Mouse (Mus musculus): Measurements from ENCODE around the gene Gper1.
"Not testable (repeated sequence)": the region's sequence is repeated elsewhere in the genome, so short reads cannot be mapped to it uniquely, and the experiment has no call there.

Gper1 gene

DNA sequence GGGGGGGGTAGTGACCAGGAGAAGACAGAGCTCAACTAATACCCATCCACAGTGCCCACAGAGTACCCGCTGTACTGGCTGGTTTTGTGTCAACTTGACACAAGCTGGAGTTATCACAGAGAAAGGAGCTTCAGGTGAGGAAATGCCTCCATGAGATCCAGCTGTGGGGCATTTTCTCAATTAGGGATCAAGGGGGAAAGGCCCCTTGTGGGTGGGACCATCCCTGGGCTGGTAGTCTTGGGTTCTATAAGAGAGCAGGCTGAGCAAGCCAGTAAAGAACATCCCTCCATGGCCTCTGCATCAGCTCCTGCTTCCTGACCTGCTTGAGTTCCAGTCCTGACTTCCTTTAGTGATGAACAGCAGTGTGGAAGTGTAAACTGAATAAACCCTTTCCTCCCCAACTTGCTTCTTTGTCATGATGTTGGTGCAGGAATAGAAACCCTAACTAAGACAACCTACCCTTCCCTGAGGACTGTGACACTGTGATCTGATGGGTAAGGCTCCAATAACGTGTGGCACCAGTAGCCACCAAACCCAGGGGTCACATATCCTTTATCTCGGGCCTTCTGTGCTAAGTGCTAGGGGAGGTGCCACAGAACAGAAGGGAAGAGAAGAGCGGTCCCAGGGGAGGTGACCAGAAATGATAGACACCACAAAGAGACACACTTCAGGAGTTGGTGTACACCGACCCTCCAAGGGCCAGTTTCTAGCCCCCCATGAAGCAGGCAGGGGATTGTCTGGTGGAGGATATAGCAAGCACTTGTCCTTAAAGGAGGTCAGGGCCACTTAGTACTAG, 32.4 kb upstream of the Gper1 start:
- DNase-seq: not testable (repeated sequence)

DNA sequence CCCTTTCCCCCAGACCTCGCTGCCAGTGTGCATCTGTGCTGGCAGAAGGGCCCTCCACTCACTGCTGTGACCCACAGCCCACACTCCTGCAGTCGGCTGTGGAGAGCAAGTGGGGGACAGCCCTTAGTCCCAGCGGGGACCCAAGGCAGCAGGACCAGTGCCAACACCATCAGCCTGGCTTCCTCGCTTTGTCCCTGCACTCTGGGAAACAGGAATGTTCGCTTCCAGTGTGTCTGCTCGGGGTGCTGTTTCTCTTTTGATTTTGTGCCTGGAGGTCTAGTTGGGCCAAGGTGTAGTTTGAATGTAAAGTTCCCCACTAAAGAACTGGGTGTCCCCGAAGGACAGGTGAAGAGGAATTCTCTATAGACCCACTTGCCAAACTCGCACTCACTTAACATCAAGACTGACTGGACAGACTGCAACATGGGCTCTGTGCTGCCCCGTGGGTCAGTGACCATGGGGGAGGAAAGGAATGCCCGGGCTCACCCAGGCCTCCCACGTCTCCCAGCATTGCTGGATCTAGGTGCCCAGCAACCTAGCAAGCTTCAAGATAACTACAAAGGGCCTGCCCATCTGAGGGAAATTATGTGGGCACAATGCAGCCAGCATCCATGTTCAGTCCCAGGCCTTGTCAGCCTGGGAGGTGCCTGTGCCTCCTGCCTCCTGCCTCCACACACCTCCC, 31.5 kb upstream of the Gper1 start:
- DNase-seq: peak; percentile 48

DNA sequence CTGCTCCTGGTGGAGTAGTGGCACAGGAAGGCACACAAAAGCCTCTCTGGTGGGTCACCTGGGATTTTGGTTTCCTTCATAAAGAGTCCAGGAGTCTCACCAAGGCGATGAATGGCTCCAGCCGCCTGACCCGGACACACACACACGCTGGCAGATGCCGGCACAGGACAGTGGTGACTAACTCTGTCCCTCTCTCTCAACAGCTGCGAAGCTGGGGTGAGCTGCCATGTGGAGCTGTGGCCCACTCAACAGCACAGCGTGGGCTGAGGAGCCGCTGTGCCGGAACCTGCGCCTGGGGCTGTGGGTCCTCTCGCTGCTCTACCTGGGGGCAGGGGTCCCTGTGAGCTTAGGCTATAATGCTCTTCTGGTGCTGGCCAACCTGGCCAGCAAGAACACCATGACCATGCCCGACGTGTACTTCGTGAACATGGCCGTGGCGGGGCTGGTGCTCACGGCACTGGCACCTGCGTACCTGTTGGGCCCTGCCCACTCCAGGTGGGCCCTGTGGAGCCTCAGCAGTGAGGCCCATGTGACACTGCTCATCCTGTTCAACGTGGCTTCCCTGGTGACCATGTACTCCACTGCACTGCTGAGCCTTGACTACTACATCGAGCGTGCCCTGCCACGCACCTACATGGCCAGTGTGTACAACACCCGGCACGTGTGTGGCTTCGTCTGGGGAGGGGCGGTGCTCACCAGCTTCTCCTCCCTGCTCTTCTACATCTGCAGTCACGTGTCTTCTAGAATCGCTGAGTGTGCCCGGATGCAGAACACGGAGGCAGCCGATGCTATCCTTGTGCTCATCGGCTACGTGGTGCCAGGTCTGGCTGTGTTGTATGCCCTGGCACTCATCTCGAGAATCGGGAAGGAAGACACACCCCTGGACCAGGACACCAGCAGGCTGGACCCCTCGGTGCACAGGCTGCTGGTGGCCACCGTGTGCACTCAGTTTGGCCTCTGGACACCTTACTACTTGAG, 30.4 kb upstream of the Gper1 start:
- DNase-seq: no peak

- no peak for DNase-seq
These were observed 29.8 kb upstream of the Gper1 start for GRCm38 (mm10) chr5:139393197-139393588.

DNA sequence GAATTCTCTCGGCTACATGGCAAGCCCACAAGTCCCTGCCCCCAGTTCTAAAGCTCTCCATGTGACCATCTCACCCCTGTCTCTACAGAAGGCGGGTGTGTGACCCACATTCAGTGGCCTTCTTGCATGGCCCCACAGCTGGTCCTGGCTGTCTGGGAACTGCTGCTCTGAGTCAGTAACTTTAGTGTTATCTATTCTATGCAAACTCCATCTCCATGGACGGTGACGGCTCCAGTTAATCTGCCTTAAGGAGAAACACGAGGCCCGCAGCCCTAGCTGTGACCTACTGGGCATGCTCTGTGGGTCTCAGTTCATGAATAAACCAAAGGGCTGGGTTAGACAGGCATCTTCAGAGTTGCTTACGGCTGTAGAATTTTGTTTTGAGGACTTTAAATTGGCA, 28.6 kb upstream of the Gper1 start:
- no peak for DNase-seq

- no peak for DNase-seq
These were observed 27.4 kb upstream of the Gper1 start for GRCm38 (mm10) chr5:139395528-139395927.

- DNase-seq: no peak
These were observed 25.5 kb upstream of the Gper1 start for GRCm38 (mm10) chr5:139397359-139397916.

GRCm38 (mm10) chr5:139397959-139398753, 24.8 kb upstream of the Gper1 start:
- peak; percentile 94 for DNase-seq

- no peak for DNase-seq
These were observed 24.2 kb upstream of the Gper1 start for GRCm38 (mm10) chr5:139398786-139399185.

DNA sequence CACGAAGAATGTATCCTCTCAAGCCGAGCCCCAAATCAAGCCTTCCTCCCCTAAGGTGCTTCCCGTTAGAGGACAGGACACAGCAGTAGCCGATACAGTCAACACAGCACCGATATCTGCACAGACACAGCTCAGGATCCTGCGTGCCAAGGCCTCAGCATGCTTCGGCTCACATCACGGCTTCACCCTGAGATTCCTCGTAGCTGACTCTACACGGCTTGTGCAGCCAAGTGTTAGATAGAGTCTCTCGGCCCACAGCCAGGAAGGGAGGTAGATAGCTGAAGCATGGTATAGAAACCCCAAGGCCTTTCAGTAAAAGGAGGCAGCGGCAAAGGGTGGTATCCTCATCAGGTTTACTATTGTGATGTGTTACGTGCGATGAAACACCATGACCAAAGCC, 23.0 kb upstream of the Gper1 start:
- DNase-seq: no peak

- no peak for DNase-seq
These were observed 20.8 kb upstream of the Gper1 start for GRCm38 (mm10) chr5:139402106-139402505.

DNA sequence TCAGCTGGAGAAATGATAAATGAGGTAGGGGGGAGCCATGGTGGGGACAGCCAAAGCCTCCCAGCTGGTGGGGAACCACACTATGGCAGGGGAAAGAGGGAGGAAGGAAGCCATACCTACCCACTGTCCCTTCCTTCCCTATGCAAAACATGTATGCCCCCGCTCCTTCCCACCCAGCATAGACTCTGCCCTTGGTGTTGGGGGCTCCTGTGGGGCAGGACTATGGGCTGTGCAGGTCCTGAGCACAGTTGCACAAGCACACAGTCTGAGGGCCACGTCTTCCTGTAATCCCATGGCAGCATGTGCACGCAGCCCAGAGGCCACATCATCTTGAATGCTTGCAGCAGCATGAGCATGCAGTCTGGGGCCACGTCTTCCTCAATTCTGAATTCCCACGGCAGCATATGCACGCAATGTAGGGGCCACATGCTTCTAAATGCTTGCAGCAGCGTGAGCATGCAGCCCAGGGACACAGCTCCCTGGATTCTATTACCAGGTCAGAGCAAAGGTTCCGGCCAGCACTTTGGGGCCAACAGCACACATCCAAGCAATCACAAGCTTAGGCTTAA, 19.2 kb upstream of the Gper1 start:
- no peak for DNase-seq

DNA sequence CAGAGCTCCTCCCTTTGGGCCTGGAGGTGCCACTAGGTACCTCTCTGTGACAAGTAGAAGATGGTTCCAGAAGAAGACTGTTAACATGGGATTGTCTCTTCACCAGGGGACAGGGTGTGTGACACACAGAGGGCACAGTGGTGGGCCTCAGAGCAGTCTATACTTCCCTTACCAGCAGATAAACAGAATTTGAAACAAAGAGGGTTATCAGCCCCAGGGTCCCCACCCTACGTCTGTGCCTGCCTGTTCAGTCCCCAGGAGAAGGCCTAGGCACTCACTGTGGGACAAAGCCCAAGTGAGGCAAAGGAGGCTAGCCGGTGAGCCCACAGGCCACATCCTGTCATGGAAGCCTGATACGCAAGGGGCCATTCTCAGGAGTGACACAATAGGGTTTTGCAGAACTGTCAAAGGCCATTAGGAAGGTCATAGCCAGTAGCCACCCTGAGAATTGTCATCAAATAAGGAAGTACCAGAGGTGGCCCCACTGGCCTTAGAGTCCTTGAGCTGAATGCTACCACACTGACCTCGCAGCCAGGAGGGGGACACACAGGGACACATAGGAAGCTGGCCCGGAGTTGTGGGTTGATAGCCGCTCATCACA, 18.1 kb upstream of the Gper1 start, which contains the start of gene C130050O18Rik:
Gene C130050O18Rik, plus strand, starts transcription at position 480 of the 601 bp plus-strand sequence.
- DNase-seq: no peak

- peak; percentile 53 for DNase-seq
These were observed 17.5 kb upstream of the Gper1 start for GRCm38 (mm10) chr5:139405478-139405877.

DNA sequence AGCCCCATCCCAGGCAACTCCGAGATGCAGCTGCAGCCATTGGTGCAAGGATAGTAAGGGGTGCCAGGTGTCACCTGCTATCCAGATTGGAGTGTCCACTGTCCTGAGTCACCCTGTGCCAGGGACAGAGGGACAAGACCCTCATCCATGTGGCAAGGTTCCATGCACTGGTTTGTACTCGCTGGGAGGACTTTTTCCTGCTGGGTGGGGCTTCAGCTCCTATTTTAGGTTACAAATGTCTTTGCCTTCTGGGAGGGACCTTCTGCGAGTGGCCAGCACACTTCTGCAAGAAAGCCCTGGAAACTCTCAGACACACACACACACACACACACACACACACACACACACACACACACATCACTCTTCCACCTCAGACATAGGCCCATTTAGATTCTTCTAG, 17.0 kb upstream of the Gper1 start:
- no peak for DNase-seq

- peak; percentile 40 for DNase-seq
These were observed 15.6 kb upstream of the Gper1 start for GRCm38 (mm10) chr5:139407121-139407885.

- peak; percentile 46 for DNase-seq
These were observed 14.4 kb upstream of the Gper1 start for GRCm38 (mm10) chr5:139408511-139408910.

DNA sequence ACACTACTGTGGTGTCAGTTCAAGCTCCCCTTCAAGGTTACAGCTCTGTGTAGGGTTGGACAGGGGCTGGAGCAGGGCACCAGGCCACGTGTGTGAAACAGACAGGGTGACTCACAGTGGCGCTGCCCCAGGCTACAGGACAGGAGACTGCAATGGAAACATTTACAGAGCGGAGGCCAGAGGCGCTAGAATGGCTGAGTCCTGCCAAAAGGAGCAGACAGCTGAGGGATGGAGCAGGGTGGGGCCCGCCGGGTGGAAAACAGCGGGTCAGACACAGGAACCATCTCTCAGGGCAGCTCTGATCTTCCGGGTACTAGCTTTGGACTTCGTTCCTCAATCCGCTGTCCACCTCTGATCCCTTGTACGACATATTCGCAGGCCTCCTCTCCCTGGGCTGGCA, 13.5 kb upstream of the Gper1 start:
- DNase-seq: peak; percentile 68

GRCm38 (mm10) chr5:139410056-139410455, 12.9 kb upstream of the Gper1 start:
- DNase-seq: no peak

- no peak for DNase-seq
These were observed 11.8 kb upstream of the Gper1 start for GRCm38 (mm10) chr5:139411117-139411516.
